Mouse (Mus musculus) liver, adult 2 months (tissue): Measurements from ENCODE around the gene Rpl18.

ENCODE experiments used
- CTCF ChIP-seq: fragments of 200-500 bp; IDR thresholded peaks from 2 replicates; pipeline ENCODE4 v1.5.1; 2011; ENCODE audit warnings: low read depth, low read length, control low read depth
- POLR2A ChIP-seq: fragments of 200-500 bp; IDR thresholded peaks from 2 replicates; pipeline ENCODE4 v1.6.1; 2011; ENCODE audit warnings: low read length, control low read depth; ENCODE audit not compliant: insufficient read depth; ENCODE audit errors: extremely low read depth

GRCm38 (mm10) chr7:45723301-45723700 lies 8.0 kb downstream of the Rpl18 start:
- no peak for TF ChIP-seq POLR2A
- TF ChIP-seq CTCF: no peak
